Mouse (Mus musculus) 3T3-L1 (cell line): ENCODE results near the gene Ttll8.

ENCODE experiments used
- DNase-seq: peaks from one replicate; pipeline ENCODE4 v3.0.0-alpha.2; 2015; ENCODE audit warnings: low read depth, low spot score

Gene Ttll8

GRCm38 (mm10) chr15:88841580-88842299 lies 112.5 kb downstream of the Ttll8 start:
- DNase-seq = no peak

- DNase-seq = no peak
These were observed 113.1 kb downstream of the Ttll8 start for GRCm38 (mm10) chr15:88841160-88841559.
